ENCODE assay signal across 11 mouse cellular contexts in genomic region chr17:63315646-63316480, GRCm38 (mm10).
DNase-seq lines count a peak whose midpoint lies in the region; ATAC-seq and TF ChIP-seq lines count a peak whose summit lies in the region.
"Had no signal": no experiment of that assay in that cellular context is flagged by ENCODE, and none has a peak within 500 bp of the region (broad histone marks: within the 10 kb centered on the region; RNA-seq: fewer than 3 reads in every experiment).

No protein-coding gene starts in this region.

- DNase-seq in hindbrain, embryonic 10.5 days (ENCODE audit: low spot score), result no peak
- peak; percentile 13 for DNase-seq in NIH3T3 (ENCODE audit: low read depth)
- peak; percentile 75 to 85 for DNase-seq in cerebellum, adult 2 months
- DNase-seq in lung, postnatal 10 days, result peak; percentile 16
- no peak for DNase-seq in right cerebral cortex, postnatal 25 days
- DNase-seq in thymus, adult 2 months, result no peak
- DNase-seq: adrenal gland, adult 8-10 months; kidney, postnatal 10 days had no signal

- no peak overlapping the region for H3K4me2 ChIP-seq in hindbrain, embryonic 16.5 days (ENCODE audit: low read length)
- H3K4me2 ChIP-seq: embryonic facial prominence, embryonic 15.5 days had no signal

- H3K9ac ChIP-seq in hindbrain, embryonic 16.5 days (ENCODE audit: low read depth, low read length), result no peak overlapping the region
- H3K9ac ChIP-seq: embryonic facial prominence, embryonic 15.5 days had no signal

- peak; percentile 51; the same call in 1 of the 2 replicates for ATAC-seq in hindbrain, embryonic 16.5 days
- ATAC-seq: Patski had no signal

- H3K36me3 ChIP-seq in hindbrain, embryonic 16.5 days (ENCODE audit: control insufficient read depth, insufficient read depth, low read length), result no peaks in the 10 kb centered on the region
- H3K36me3 ChIP-seq in hindbrain, embryonic 10.5 days, result no peaks in the 10 kb centered on the region
- H3K36me3 ChIP-seq in thymus, adult 2 months (ENCODE audit: control insufficient read depth, insufficient read depth, low read length), result no peaks in the 10 kb centered on the region
- H3K36me3 ChIP-seq: embryonic facial prominence, embryonic 15.5 days had no signal

- no peaks in the 10 kb centered on the region for H3K4me1 ChIP-seq in hindbrain, embryonic 16.5 days (ENCODE audit: control insufficient read depth, insufficient read depth, low read depth, low read length)
- H3K4me1 ChIP-seq in hindbrain, embryonic 10.5 days (replicated peaks), result peaks cover 5% of the 10 kb centered on the region; the same call in 1 of the 2 replicates
- H3K4me1 ChIP-seq in cerebellum, adult 2 months (ENCODE audit: control insufficient read depth, insufficient read depth, low read length), result peaks cover 19% of the 10 kb centered on the region; the same call in 1 of the 2 replicates
- no peaks in the 10 kb centered on the region for H3K4me1 ChIP-seq in thymus, adult 2 months (replicated peaks; ENCODE audit: control insufficient read depth, insufficient read depth, low read length)

- no peak for TF ChIP-seq POLR2A in cerebellum, adult 2 months (IDR thresholded peaks at IDR 0.05; ENCODE audit: borderline replicate concordance, insufficient read depth, low read length)
- no peak for TF ChIP-seq POLR2A in thymus, adult 2 months (IDR thresholded peaks at IDR 0.05; ENCODE audit: control insufficient read depth, extremely low read depth, insufficient read depth, low read length, poor library complexity)

- H3K27ac ChIP-seq in hindbrain, embryonic 16.5 days (ENCODE audit: low read depth, low read length), result no peak overlapping the region
- no peak overlapping the region for H3K27ac ChIP-seq in hindbrain, embryonic 10.5 days
- peak overlapping the region; percentile 68 for H3K27ac ChIP-seq in cerebellum, adult 2 months (ENCODE audit: insufficient read depth, low read length)
- H3K27ac ChIP-seq in thymus, adult 2 months (ENCODE audit: control insufficient read depth, insufficient read depth, low read length), result no peak overlapping the region
- H3K27ac ChIP-seq: embryonic facial prominence, embryonic 15.5 days had no signal

- H3K4me3 ChIP-seq in hindbrain, embryonic 16.5 days (ENCODE audit: low read length), result no peak overlapping the region
- no peak overlapping the region for H3K4me3 ChIP-seq in hindbrain, embryonic 10.5 days
- H3K4me3 ChIP-seq in cerebellum, adult 2 months (replicated peaks; ENCODE audit: insufficient read depth, low read depth, low read length), result no peak overlapping the region
- no peak overlapping the region for H3K4me3 ChIP-seq in thymus, adult 2 months (ENCODE audit: control insufficient read depth, insufficient read depth, low read length)
- H3K4me3 ChIP-seq: embryonic facial prominence, embryonic 15.5 days had no signal

- TF ChIP-seq CTCF in cerebellum, adult 2 months (IDR thresholded peaks at IDR 0.05; ENCODE audit: borderline replicate concordance, insufficient read depth, low read depth, low read length), result no peak
- TF ChIP-seq CTCF in thymus, adult 2 months (IDR thresholded peaks at IDR 0.05; ENCODE audit: borderline replicate concordance, control insufficient read depth, extremely low read depth, insufficient read depth, low read length, poor library complexity), result no peak

- H3K9me3 ChIP-seq in hindbrain, embryonic 16.5 days (ENCODE audit: control insufficient read depth, low read length), result no peaks in the 10 kb centered on the region
- H3K9me3 ChIP-seq in hindbrain, embryonic 10.5 days, result peaks cover 5% of the 10 kb centered on the region; the same call in 1 of the 2 replicates
- H3K9me3 ChIP-seq: embryonic facial prominence, embryonic 15.5 days had no signal

- WGBS in hindbrain, embryonic 16.5 days, result 77% methylated on average over 12 of the region's 12 CpGs
- WGBS in hindbrain, embryonic 10.5 days, result 89% methylated on average over 12 of the region's 12 CpGs
- 16% methylated on average over 12 of the region's 12 CpGs for WGBS in cerebellum, adult 2 months
- 92% methylated on average over 12 of the region's 12 CpGs for WGBS in thymus, adult 2 months

- H3K27me3 ChIP-seq in hindbrain, embryonic 16.5 days (replicated peaks; ENCODE audit: control insufficient read depth, insufficient read depth, low read length), result no peaks in the 10 kb centered on the region
- H3K27me3 ChIP-seq in hindbrain, embryonic 10.5 days (ENCODE audit: insufficient read depth, poor library complexity, severe bottlenecking), result no peaks in the 10 kb centered on the region
- H3K27me3 ChIP-seq in cerebellum, adult 2 months (ENCODE audit: control insufficient read depth, insufficient read depth, low read length), result no peaks in the 10 kb centered on the region
- H3K27me3 ChIP-seq in thymus, adult 2 months (ENCODE audit: control insufficient read depth, insufficient read depth, low read length), result no peaks in the 10 kb centered on the region
- H3K27me3 ChIP-seq: embryonic facial prominence, embryonic 15.5 days; Patski had no signal

Comparison
In these comparisons a context has a peak if more than half of its experiments do, and no peak if none do; other contexts are left out.
1. DNase-seq: peak in NIH3T3 (single experiment), cerebellum, adult 2 months (2 of 2) and lung, postnatal 10 days (single experiment); none in hindbrain, embryonic 10.5 days (single experiment), right cerebral cortex, postnatal 25 days (single experiment) and thymus, adult 2 months (single experiment).